Mouse (Mus musculus) small intestine, adult 2 months (tissue): ENCODE results near the gene Gtpbp4.
"Not testable (repeated sequence)": the region's sequence is repeated elsewhere in the genome, so short reads cannot be mapped to it uniquely, and the experiment has no call there.

Source experiments
- CTCF ChIP-seq: fragments of 200-500 bp; IDR thresholded peaks from 2 replicates; pipeline ENCODE4 v1.5.1; 2012; ENCODE audit warnings: low read depth, mild to moderate bottlenecking, control low read depth, inconsistent platforms, low read length, moderate library complexity, mixed read lengths; ENCODE audit not compliant: insufficient replicate concordance, insufficient read length; ENCODE audit errors: extremely low read depth
- POLR2A ChIP-seq: fragments of 200-500 bp; IDR thresholded peaks from 2 replicates; pipeline ENCODE4 v1.6.1; 2012; ENCODE audit warnings: low read depth, mild to moderate bottlenecking, control low read depth, inconsistent platforms, low read length, moderate library complexity

DNA sequence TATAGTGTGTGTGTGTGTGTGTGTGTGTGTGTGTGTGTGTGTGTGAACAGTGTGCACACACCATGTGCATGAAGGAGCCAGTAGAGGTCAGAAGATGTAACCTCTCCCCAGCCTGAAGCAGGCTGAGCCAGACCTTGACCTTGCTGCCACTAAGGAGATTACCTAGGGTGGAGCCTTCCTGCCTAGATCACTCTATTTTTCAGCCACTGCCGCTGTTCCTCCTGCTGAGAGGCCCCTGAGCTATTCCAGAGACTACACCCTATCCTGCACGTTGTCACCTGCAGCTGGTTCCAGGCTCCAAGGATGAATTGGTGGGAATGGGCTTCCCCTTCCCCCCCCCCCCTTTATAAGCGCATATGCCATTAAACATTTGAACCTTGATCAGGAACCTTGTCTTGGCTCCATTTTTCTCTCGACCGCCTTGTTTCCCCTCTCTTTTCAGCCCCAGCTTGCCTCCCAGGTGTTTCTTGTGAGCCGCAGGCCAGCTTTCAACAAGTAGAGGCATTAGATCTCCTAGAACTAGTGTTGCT, 58.2 kb downstream of the Gtpbp4 start:
- TF ChIP-seq CTCF, POLR2A: not testable (repeated sequence)
